Mouse (Mus musculus) cerebellum, adult 2 months (tissue): ENCODE data around the gene Fam20a.

Experiments
- CTCF ChIP-seq: fragments of 200-500 bp; IDR thresholded peaks from 2 replicates; pipeline ENCODE4 v1.5.1; 2011; ENCODE audit warnings: low read depth, mild to moderate bottlenecking, control low read depth, low read length, moderate library complexity, borderline replicate concordance; ENCODE audit not compliant: insufficient read depth
- POLR2A ChIP-seq: fragments of 200-500 bp; IDR thresholded peaks from 2 replicates; pipeline ENCODE4 v1.6.1; 2011; ENCODE audit warnings: low read length, control low read depth, borderline replicate concordance; ENCODE audit not compliant: insufficient read depth

DNA sequence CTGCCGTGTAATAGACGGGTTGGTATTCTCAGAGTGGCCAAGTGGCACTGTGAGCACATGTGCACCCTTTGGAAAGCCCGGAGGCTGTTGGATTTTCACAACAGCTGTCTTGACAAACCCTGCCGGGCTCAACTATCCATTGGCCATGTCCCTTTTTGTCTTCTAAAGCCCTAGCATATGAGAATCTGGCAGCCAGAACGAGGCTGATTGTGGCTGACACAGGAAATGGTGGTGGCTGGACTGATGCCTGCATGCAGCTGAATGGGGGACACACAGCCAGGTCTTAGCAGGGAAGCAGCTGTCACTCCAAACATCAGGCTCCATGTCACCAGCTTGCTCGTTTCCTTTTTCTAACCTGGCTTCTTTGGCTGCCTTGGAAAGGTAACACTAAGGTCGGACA lies 73.6 kb downstream of the Fam20a start:
- TF ChIP-seq CTCF (no peak), POLR2A (no peak)
